Mouse (Mus musculus) macrophage (primary cell): Measurements from ENCODE around the gene Mettl7a2. TPM values are rescaled to one million over a fixed set of nuclear protein-coding genes. Genes with fewer than 3 reads are reported as not detected.

ENCODE experiments used
- H3K27ac ChIP-seq: fragments of 350-480 bp; formaldehyde crosslinking; 2 replicates; pipeline ENCODE4 v1.9.0; 2021
- H3K36me3 ChIP-seq: fragments of 350-480 bp; formaldehyde crosslinking; 2 replicates; pipeline ENCODE4 v1.9.0; 2021; ENCODE audit errors: inconsistent target
- H3K4me3 ChIP-seq: fragments of 350-480 bp; formaldehyde crosslinking; 2 replicates; pipeline ENCODE4 v1.9.0; 2021; ENCODE audit errors: inconsistent target
- H3K79me2 ChIP-seq: fragments of 350-480 bp; formaldehyde crosslinking; 2 replicates; pipeline ENCODE4 v1.9.0; 2021; ENCODE audit errors: inconsistent target
- WGBS: methylation state at CpG from one replicate; pipeline ENCODE4 v1.1.7; 2026; ENCODE audit warnings: inconsistent platforms; ENCODE audit not compliant: missing documents; 5-methylcytosine and 5-hydroxymethylcytosine counted together
- polyA plus RNA-seq: library from polyadenylated mRNA; stranded (reverse); fragments of 250-400 nt; gene quantifications from 3 replicates; pipeline ENCODE4 v1.2.4, GENCODE M21; 2018; ENCODE audit warnings: inconsistent platforms

Mettl7a2 gene
- polyA plus RNA-seq, 1 experiment from 2014 or later: not detected

DNA sequence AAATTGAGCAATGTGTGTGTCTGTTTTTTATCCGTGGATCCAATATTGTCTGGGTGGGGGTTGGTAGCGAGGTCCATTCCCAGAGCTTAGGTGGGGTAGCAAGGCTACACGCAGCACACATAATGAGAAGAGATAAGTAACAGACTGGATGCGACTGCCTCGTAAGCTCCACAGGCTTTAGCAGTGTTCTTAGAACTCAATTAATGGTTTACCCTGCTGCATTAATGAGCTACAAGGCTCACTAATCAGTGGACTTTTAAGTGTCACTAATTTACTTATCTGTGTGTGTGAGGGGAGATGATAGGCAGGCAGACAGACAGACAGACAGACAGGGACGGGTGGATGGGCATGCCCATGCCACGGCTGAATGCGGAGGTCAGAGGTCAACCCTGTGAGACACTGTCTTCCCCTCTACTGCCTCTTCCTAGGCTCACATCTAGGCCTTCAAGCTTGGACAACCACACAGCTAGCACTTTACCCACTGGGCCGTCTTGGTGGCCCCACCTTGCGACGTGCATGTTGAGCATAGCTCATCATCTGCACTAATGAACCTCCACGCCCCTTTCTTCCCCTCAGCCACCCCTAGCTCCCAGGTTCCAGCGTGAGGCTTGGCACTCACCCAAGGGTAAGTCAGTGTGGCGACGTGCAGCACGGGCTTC, 47.7 kb downstream of the Mettl7a2 start:
- no peak overlapping the region for H3K27ac ChIP-seq

DNA sequence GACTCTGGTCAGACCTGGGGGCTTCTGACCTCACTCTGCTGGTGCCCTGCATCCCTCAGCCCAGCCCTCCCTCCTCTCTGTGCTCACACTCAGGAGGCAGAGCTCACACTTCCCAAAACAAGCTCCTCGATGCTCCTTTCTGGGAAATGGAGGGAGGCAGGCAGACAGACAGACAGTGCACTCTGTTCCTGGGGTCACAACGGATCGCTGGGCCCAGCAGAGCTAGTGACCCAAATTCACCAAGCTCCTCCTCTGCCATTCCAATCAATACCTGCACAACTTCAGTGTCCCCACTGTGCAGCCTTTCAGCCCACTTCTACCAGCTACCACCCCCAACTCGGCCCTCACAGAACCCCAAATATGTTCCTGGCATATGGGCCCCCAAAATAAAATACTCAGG, 48.8 kb downstream of the Mettl7a2 start:
- Histone ChIP-seq H3K27ac (no peak overlapping the region), H3K36me3 (peaks cover 89% of the 10 kb centered on the region), H3K4me3 (no peak overlapping the region), H3K79me2 (no peaks in the 10 kb centered on the region; the same call in 1 of the 2 replicates)
- WGBS: 90% methylated on average over 4 of the region's 4 CpGs

More for the DNA sequence above, 47.7 kb downstream of the Mettl7a2 start:
- Histone ChIP-seq H3K79me2 (no peaks in the 10 kb centered on the region; the same call in 1 of the 2 replicates), H3K36me3 (peaks cover 89% of the 10 kb centered on the region), H3K4me3 (no peak overlapping the region)
- 89% methylated on average over 16 of the region's 16 CpGs for WGBS

DNA sequence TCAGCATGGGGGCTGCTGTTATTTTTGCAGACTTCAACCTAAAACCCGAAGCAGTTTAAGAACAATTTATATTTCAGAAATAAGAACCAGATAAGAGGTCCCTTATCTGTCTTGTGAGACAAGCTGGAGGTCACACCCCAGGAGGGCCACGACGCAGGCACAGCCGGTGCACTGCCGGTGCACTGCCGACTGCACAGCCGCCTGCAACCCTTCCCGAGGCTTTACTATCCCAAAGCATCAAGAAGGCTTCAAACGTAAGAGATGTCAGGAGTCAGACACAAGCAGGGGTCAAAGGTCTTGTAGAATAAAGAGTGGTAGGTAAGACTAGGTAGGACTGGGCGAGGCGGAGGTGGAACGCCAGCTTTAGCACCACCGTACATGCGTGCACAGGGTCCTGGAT, 49.3 kb downstream of the Mettl7a2 start:
- 96% methylated on average over 14 of the region's 14 CpGs for WGBS
- no peak overlapping the region for H3K27ac ChIP-seq

DNA sequence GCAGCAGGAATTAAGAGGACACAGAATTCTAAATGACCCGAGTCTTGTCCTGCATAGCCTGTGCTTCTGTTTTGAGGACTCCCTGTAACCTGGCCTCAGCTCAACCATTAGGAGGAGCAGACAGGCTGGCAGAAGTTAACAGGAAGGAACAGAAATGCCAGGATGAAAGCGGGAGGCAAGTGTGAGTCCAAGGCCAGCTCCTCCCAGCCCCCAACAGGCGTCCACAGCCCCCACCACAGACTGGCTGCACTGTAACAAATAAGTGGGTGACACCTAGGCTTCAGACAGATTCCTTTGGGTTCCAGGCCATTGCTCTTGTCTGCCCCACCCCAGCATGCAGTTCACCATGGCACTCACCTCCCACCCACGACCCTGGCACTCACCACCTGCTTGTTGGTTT, 49.8 kb downstream of the Mettl7a2 start:
- Histone ChIP-seq H3K79me2 (no peaks in the 10 kb centered on the region; the same call in 1 of the 2 replicates), H3K4me3 (no peak overlapping the region), H3K36me3 (peaks cover 89% of the 10 kb centered on the region), H3K27ac (peak overlapping the region; percentile 15; the same call in 1 of the 2 replicates)
- WGBS: 92% methylated on average over 4 of the region's 4 CpGs

More for the DNA sequence above, 49.3 kb downstream of the Mettl7a2 start:
- Histone ChIP-seq H3K79me2 (no peaks in the 10 kb centered on the region; the same call in 1 of the 2 replicates), H3K4me3 (no peak overlapping the region), H3K36me3 (peaks cover 89% of the 10 kb centered on the region)

DNA sequence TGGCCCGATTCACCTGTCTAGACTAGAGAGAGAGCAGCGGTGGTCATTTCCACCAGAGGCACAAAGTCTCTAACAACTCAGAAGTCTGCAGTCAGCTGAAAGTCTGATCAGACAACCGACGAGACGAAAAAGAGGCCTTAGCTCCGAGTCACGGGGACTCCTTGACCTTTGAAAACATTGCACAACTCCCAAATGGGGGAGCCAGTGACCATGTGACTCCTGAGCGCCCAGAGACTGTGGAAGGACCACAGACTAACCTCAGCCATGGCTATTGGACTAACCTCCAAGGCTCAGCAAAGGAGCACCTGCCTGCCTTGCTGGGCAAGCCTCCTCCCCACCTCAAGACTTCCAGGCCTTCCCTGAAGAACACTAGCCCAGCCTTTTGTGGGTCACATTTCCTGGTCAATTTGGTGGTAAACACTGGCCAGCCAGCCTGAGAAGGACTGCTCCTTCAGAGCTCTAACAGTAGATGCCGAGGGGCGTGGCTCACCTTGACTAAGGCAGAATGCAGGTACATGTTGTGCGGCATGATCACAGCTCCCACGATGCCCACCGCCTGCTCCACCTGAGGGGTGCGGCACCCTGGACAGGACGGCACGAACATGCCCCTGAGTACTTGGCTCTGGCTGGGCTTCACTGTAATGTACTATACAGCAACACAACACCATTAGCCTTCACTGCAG, 50.5 kb downstream of the Mettl7a2 start:
- Histone ChIP-seq H3K27ac (peak overlapping the region; percentile 22), H3K79me2 (no peaks in the 10 kb centered on the region; the same call in 1 of the 2 replicates), H3K4me3 (no peak overlapping the region), H3K36me3 (peaks cover 89% of the 10 kb centered on the region)
- 67% methylated on average over 16 of the region's 16 CpGs for WGBS

DNA sequence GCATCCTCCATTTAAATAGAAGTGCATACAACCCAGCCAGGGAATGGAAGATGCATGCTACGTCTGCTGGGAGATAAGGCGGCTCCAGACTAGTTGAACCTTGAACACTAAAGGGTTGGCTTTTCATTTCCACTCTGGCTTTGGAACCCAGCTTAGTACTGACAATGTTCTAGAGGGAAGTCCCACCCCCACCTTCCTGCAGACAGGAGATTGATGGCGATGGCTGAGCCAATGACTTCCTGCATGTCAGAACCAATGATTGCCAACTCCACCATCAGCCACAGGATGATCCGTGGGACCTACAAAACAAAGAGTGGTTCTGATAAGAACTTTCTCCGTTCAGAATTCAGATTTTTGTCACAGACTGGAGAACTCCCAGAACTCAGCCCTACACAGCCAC, 53.1 kb downstream of the Mettl7a2 start:
- Histone ChIP-seq H3K79me2 (peaks cover 21% of the 10 kb centered on the region; the same call in 1 of the 2 replicates), H3K4me3 (no peak overlapping the region), H3K27ac (no peak overlapping the region), H3K36me3 (peaks cover 84% of the 10 kb centered on the region)
- 44% methylated on average over 5 of the region's 5 CpGs for WGBS

DNA sequence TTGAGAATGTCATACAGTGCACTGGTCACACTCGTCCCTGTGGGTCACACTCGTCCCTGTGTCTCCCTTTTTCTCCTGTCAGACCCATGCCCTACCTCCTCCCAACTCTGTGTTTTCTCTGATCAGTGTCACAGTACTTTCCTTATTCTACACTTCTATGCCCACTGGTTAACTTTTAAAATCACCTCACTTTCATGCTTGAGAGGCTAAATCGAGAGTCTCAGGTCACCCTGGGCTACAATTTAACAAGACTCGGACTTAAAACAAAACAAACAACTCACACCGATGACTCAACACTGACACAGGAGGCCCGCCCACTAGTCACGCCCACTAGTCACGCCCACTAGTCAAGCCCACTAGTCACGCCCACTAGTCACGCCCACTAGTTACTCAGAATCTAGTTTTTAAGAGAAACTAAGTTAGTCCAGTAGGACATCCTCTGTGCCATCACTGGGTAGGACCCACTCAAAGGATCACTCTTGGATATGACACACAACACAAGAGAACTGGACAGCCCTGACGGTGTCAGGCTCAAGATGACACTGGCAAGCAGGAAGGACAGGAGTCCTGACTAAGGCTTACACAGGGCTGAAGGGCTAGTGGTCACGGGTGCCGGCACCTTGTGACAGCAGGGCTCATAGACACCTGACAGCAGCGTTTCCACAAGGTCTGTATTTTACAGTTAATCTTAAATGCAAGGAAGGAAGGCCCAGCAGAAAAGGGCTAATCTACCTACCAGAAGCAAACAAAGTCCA, 58.1 kb downstream of the Mettl7a2 start:
- no peak overlapping the region for H3K27ac ChIP-seq
- no peak overlapping the region for H3K4me3 ChIP-seq
- peaks cover 53% of the 10 kb centered on the region for H3K36me3 ChIP-seq

More for the DNA sequence above, 58.1 kb downstream of the Mettl7a2 start:
- H3K79me2 ChIP-seq: peaks cover 71% of the 10 kb centered on the region
- 64% methylated on average over 14 of the region's 14 CpGs for WGBS

Other genes with a start within 250 kb of the Mettl7a2 start
- gene Atf1, start 125.4 kb upstream of the Mettl7a2 start, polyA plus RNA-seq: 34.5 to 58.1 TPM (median 47.7 TPM) in 3 replicates
- gene Tmprss12, start 72.4 kb upstream of the Mettl7a2 start, polyA plus RNA-seq: not detected in 3 replicates
- gene Mettl7a1, start 49.1 kb upstream of the Mettl7a2 start, polyA plus RNA-seq: 33.7 to 43.2 TPM (median 39.2 TPM) in 3 replicates
- gene Mettl7a3, start 18.3 kb upstream of the Mettl7a2 start, polyA plus RNA-seq: not detected in 3 replicates
- not detected in 3 replicates for gene Methig1, start 51 bp upstream of the Mettl7a2 start, polyA plus RNA-seq
- gene Higd1c, start 11.3 kb downstream of the Mettl7a2 start, polyA plus RNA-seq: not detected in 3 replicates
- not detected in 3 replicates for gene Gm5475, start 68.9 kb downstream of the Mettl7a2 start, polyA plus RNA-seq
- 39.5 to 63.4 TPM (median 40.8 TPM) in 3 replicates for gene Slc11a2, start 71.9 kb downstream of the Mettl7a2 start, polyA plus RNA-seq
- 34.8 to 38.4 TPM (median 34.8 TPM) in 3 replicates for gene Letmd1, start 115.8 kb downstream of the Mettl7a2 start, polyA plus RNA-seq
- gene Csrnp2, start 142.3 kb downstream of the Mettl7a2 start, polyA plus RNA-seq: 1.7 to 2.1 TPM (median 1.8 TPM) in 3 replicates
- 5.4 to 10.9 TPM (median 6.5 TPM) in 3 replicates for gene Tfcp2, start 198.8 kb downstream of the Mettl7a2 start, polyA plus RNA-seq
- 7.6 to 14.6 TPM (median 11.4 TPM) in 3 replicates for gene Pou6f1, start 246.8 kb downstream of the Mettl7a2 start, polyA plus RNA-seq